Mouse (Mus musculus): ENCODE measurements at regions not wholly inside any gene's neighbourhood (a gene's known extent, or its start where the extent isn't known, plus 50 kb on each side); places are given as distances from the start of the nearest gene placed in this dataset.

GRCm38 (mm10) chr6:73365306-73365705 is 104.2 kb downstream of the 4931417E11Rik start:
- TF ChIP-seq POLR2A (IDR thresholded peaks at IDR 0.05; ENCODE audit: control insufficient read depth, low read depth, low read length) (no peak), CTCF (IDR thresholded peaks at IDR 0.05; ENCODE audit: control insufficient read depth, insufficient read depth, insufficient replicate concordance, low read depth, low read length) (no peak)
